Mouse (Mus musculus): ENCODE results near the gene Pcbp2. TPM values are rescaled to one million over a fixed set of nuclear protein-coding genes. Genes with fewer than 3 reads are reported as not detected.

Gene Pcbp2
- polyA plus RNA-seq, 1 experiment from 2014 or later = 166 TPM

GRCm38 (mm10) chr15:102502254-102502840 lies 32.0 kb downstream of the Pcbp2 start:
- WGBS = 86% methylated on average over 9 of the region's 9 CpGs
- no peaks in the 10 kb centered on the region for H3K27me3 ChIP-seq (ENCODE audit: insufficient read depth, poor library complexity, severe bottlenecking)
- H3K4me3 ChIP-seq = no peak overlapping the region
- no peak overlapping the region for H3K27ac ChIP-seq
- H3K9me3 ChIP-seq = no peaks in the 10 kb centered on the region
- DNase-seq (ENCODE audit: low spot score) = no peak
- peaks cover 96% of the 10 kb centered on the region for H3K36me3 ChIP-seq
- H3K4me1 ChIP-seq (replicated peaks) = 0 out of 2 replicates have a peak, but pooled peaks cover 5% of the 10 kb centered on the region

- WGBS = 92% methylated on average over 1 of the region's 1 CpGs
- DNase-seq (ENCODE audit: low spot score) = no peak
- 0 out of 2 replicates have a peak, but pooled peaks cover 5% of the 10 kb centered on the region for H3K4me1 ChIP-seq (replicated peaks)
- H3K4me3 ChIP-seq = no peak within 1 kb of the TSS
- H3K27me3 ChIP-seq (ENCODE audit: insufficient read depth, poor library complexity, severe bottlenecking) = no peaks in the 10 kb centered on the region
- H3K27ac ChIP-seq = no peak within 1 kb of the TSS
- H3K9me3 ChIP-seq = no peaks in the 10 kb centered on the region
- peaks cover 92% of the 10 kb centered on the region for H3K36me3 ChIP-seq
These were observed 33.1 kb downstream of the Pcbp2 start, which contains the start of gene Gm10337 for GRCm38 (mm10) chr15:102503447-102503846. TSS of gene Gm10337 (plus strand) at chr15:102503722.

- peaks cover 87% of the 10 kb centered on the region for H3K36me3 ChIP-seq
- no peaks in the 10 kb centered on the region for H3K27me3 ChIP-seq (ENCODE audit: insufficient read depth, poor library complexity, severe bottlenecking)
- H3K27ac ChIP-seq = no peak overlapping the region
- no peak overlapping the region for H3K4me3 ChIP-seq
- H3K4me1 ChIP-seq (replicated peaks) = peaks cover 7% of the 10 kb centered on the region; the same call in 1 of the 2 replicates
- no peak for DNase-seq (ENCODE audit: low spot score)
- no peaks in the 10 kb centered on the region for H3K9me3 ChIP-seq
- 91% methylated on average over 9 of the region's 9 CpGs for WGBS
These were observed 33.8 kb downstream of the Pcbp2 start for GRCm38 (mm10) chr15:102503924-102504782.

GRCm38 (mm10) chr15:102505073-102505769 lies 34.9 kb downstream of the Pcbp2 start:
- peaks cover 76% of the 10 kb centered on the region for H3K36me3 ChIP-seq
- no peak overlapping the region for H3K4me3 ChIP-seq
- H3K27ac ChIP-seq = no peak overlapping the region
- no peaks in the 10 kb centered on the region for H3K27me3 ChIP-seq (ENCODE audit: insufficient read depth, poor library complexity, severe bottlenecking)
- DNase-seq (ENCODE audit: low spot score) = no peak
- WGBS = 81% methylated on average over 12 of the region's 12 CpGs
- H3K4me1 ChIP-seq (replicated peaks) = peaks cover 18% of the 10 kb centered on the region
- no peaks in the 10 kb centered on the region for H3K9me3 ChIP-seq

- no peaks in the 10 kb centered on the region for H3K9me3 ChIP-seq
- no peak for DNase-seq (ENCODE audit: low spot score)
- H3K27me3 ChIP-seq (ENCODE audit: insufficient read depth, poor library complexity, severe bottlenecking) = no peaks in the 10 kb centered on the region
- H3K4me3 ChIP-seq = no peak overlapping the region
- H3K27ac ChIP-seq = no peak overlapping the region
- 92% methylated on average over 9 of the region's 9 CpGs for WGBS
- H3K36me3 ChIP-seq = peaks cover 69% of the 10 kb centered on the region
- H3K4me1 ChIP-seq (replicated peaks) = peaks cover 25% of the 10 kb centered on the region
These were observed 35.6 kb downstream of the Pcbp2 start for GRCm38 (mm10) chr15:102505770-102506463.

- Histone ChIP-seq H3K4me3 (no peak overlapping the region), H3K27ac (no peak overlapping the region), H3K36me3 (peaks cover 64% of the 10 kb centered on the region), H3K27me3 (ENCODE audit: insufficient read depth, poor library complexity, severe bottlenecking) (no peaks in the 10 kb centered on the region), H3K4me1 (replicated peaks) (peaks cover 30% of the 10 kb centered on the region), H3K9me3 (no peaks in the 10 kb centered on the region)
- DNase-seq (ENCODE audit: low spot score) = no peak
- 79% methylated on average over 2 of the region's 2 CpGs for WGBS
These were observed 36.1 kb downstream of the Pcbp2 start for GRCm38 (mm10) chr15:102506464-102506830.

- H3K27ac ChIP-seq = no peak overlapping the region
- no peak for DNase-seq (ENCODE audit: low spot score)
- H3K27me3 ChIP-seq (ENCODE audit: insufficient read depth, poor library complexity, severe bottlenecking) = no peaks in the 10 kb centered on the region
- peaks cover 60% of the 10 kb centered on the region for H3K36me3 ChIP-seq
- WGBS = 90% methylated on average over 1 of the region's 1 CpGs
- peaks cover 35% of the 10 kb centered on the region for H3K4me1 ChIP-seq (replicated peaks)
- H3K9me3 ChIP-seq = no peaks in the 10 kb centered on the region
- H3K4me3 ChIP-seq = no peak overlapping the region
These were observed 36.5 kb downstream of the Pcbp2 start for GRCm38 (mm10) chr15:102506864-102507263.

GRCm38 (mm10) chr15:102507561-102507960 lies 37.2 kb downstream of the Pcbp2 start:
- Histone ChIP-seq H3K4me1 (replicated peaks) (peaks cover 42% of the 10 kb centered on the region), H3K27ac (no peak overlapping the region), H3K36me3 (peaks cover 53% of the 10 kb centered on the region), H3K4me3 (no peak overlapping the region), H3K27me3 (ENCODE audit: insufficient read depth, poor library complexity, severe bottlenecking) (no peaks in the 10 kb centered on the region), H3K9me3 (no peaks in the 10 kb centered on the region)
- no peak for DNase-seq (ENCODE audit: low spot score)

GRCm38 (mm10) chr15:102508336-102508735 lies 38.0 kb downstream of the Pcbp2 start:
- no peak for DNase-seq (ENCODE audit: low spot score)
- 80% methylated on average over 3 of the region's 3 CpGs for WGBS
- Histone ChIP-seq H3K27ac (no peak overlapping the region), H3K4me3 (no peak overlapping the region), H3K36me3 (peaks cover 45% of the 10 kb centered on the region), H3K9me3 (no peaks in the 10 kb centered on the region), H3K4me1 (replicated peaks) (peaks cover 48% of the 10 kb centered on the region), H3K27me3 (ENCODE audit: insufficient read depth, poor library complexity, severe bottlenecking) (no peaks in the 10 kb centered on the region)

- Histone ChIP-seq H3K36me3 (peaks cover 27% of the 10 kb centered on the region), H3K4me3 (peak overlapping the region; percentile 69), H3K27ac (peak overlapping the region; percentile 91), H3K9me3 (no peaks in the 10 kb centered on the region), H3K4me1 (replicated peaks) (peaks cover 48% of the 10 kb centered on the region), H3K27me3 (ENCODE audit: insufficient read depth, poor library complexity, severe bottlenecking) (no peaks in the 10 kb centered on the region)
- WGBS = 7% methylated on average over 9 of the region's 9 CpGs
- no peak for DNase-seq (ENCODE audit: low spot score)
These were observed 39.8 kb downstream of the Pcbp2 start for GRCm38 (mm10) chr15:102510110-102510509.

- peaks cover 21% of the 10 kb centered on the region for H3K36me3 ChIP-seq
- WGBS = 5% methylated on average over 34 of the region's 34 CpGs
- peak overlapping the region; percentile 91 for H3K27ac ChIP-seq
- no peaks in the 10 kb centered on the region for H3K27me3 ChIP-seq (ENCODE audit: insufficient read depth, poor library complexity, severe bottlenecking)
- DNase-seq (ENCODE audit: low spot score) = peak; percentile 97
- H3K4me1 ChIP-seq (replicated peaks) = peaks cover 52% of the 10 kb centered on the region
- H3K9me3 ChIP-seq = no peaks in the 10 kb centered on the region
- H3K4me3 ChIP-seq = peak overlapping the region; percentile 69
These were observed 40.4 kb downstream of the Pcbp2 start for GRCm38 (mm10) chr15:102510590-102511284.

GRCm38 (mm10) chr15:102511285-102511833 lies 41.0 kb downstream of the Pcbp2 start:
- Histone ChIP-seq H3K9me3 (no peaks in the 10 kb centered on the region), H3K27ac (peak overlapping the region; percentile 91), H3K4me3 (peak overlapping the region; percentile 69), H3K27me3 (ENCODE audit: insufficient read depth, poor library complexity, severe bottlenecking) (no peaks in the 10 kb centered on the region), H3K36me3 (peaks cover 16% of the 10 kb centered on the region), H3K4me1 (replicated peaks) (peaks cover 56% of the 10 kb centered on the region)
- 11% methylated on average over 6 of the region's 6 CpGs for WGBS
- peak; percentile 60 for DNase-seq (ENCODE audit: low spot score)

Data from hindbrain, embryonic 10.5 days (tissue).